Mouse (Mus musculus): Measurements from ENCODE around the gene Gm10198. TPM values are rescaled to one million over a fixed set of nuclear protein-coding genes. Genes with fewer than 3 reads are reported as not detected.

Gene Gm10198
- not detected for total RNA-seq (2023)

DNA sequence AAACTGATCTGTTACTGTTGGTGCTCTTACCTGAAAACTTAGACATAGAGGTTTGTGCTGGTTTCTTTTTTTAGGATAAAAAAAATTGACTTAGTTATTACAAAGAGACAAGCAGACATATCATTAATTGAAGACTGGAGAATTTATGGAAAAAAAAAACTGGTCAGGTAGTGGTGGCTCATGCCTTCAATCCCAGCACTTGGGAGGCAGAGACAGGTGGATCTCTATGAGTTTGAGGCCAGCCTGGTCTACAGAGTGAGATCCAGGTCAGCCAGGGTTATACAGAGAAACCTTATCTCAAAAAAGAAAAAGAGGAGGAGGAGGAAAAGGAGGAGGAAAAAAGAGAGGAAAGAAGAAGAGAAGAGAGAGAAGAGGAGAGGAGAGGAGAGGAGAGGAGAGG, at the start of gene Gm10198:
Gene Gm10198 (plus strand): TSS at position 301 of the 400 bp plus-strand sequence.

Other genes starting within 250 kb of the Gm10198 start
- gene Gpbp1, start 102.7 kb upstream of the Gm10198 start, total RNA-seq (2023): 10 to 100 TPM; 56.3 to 65.9 TPM
- gene Gm49496, start 42.8 kb upstream of the Gm10198 start, total RNA-seq (2023): under 1 TPM in 1 of 2 experiments, not detected in 1; 0.44 TPM
- gene Mier3, start 88.2 kb downstream of the Gm10198 start, total RNA-seq (2023): 10 to 100 TPM; 56.1 to 58.2 TPM
- 10 to 100 TPM; 56.1 to 66.2 TPM for gene Map3k1, start 216.2 kb downstream of the Gm10198 start, total RNA-seq (2023)